Mouse (Mus musculus) limb, embryonic 11.5 days (tissue): ENCODE data around the gene Zfp429. TPM values are rescaled to one million over a fixed set of nuclear protein-coding genes. Genes with fewer than 3 reads are reported as not detected.
"Not testable (repeated sequence)": the region's sequence is repeated elsewhere in the genome, so short reads cannot be mapped to it uniquely, and the experiment has no call there.

Experiments used
- ATAC-seq: fragments of 200-750 bp; cut with Nextera tagmentation; 2 replicates; pipeline ENCODE4 v1.8.0; 2017; ENCODE audit warnings: low read depth; ENCODE audit not compliant: insufficient number of reproducible peaks, low FRiP score, low TSS enrichment
- DNase-seq: peaks from one replicate; pipeline ENCODE4 v3.0.0-alpha.2; 2015; ENCODE audit warnings: low spot score
- H3K27ac ChIP-seq: fragments of 300-500 bp; sonication (generic); replicated peaks from 2 replicates; pipeline ENCODE4 v1.5.1; 2014; ENCODE audit warnings: low read depth, mild to moderate bottlenecking, low read length
- H3K27me3 ChIP-seq: fragments of 300-500 bp; sonication (generic); 2 replicates; pipeline ENCODE4 v1.6.1; 2014; ENCODE audit warnings: mild to moderate bottlenecking, low read length, mixed read lengths; ENCODE audit not compliant: control insufficient read depth, insufficient read depth
- H3K36me3 ChIP-seq: fragments of 300-500 bp; sonication (generic); 2 replicates; pipeline ENCODE4 v1.6.1; 2014; ENCODE audit warnings: mild to moderate bottlenecking, low read length, moderate library complexity, mixed read lengths; ENCODE audit not compliant: control insufficient read depth, insufficient read depth
- H3K4me1 ChIP-seq: fragments of 300-500 bp; sonication (generic); 2 replicates; pipeline ENCODE4 v1.6.1; 2014; ENCODE audit warnings: low read length, mixed read lengths; ENCODE audit not compliant: control insufficient read depth, insufficient read depth
- H3K4me2 ChIP-seq: fragments of 300-500 bp; sonication (generic); 2 replicates; pipeline ENCODE4 v1.6.1; 2014; ENCODE audit warnings: low read depth, mild to moderate bottlenecking, moderate library complexity; ENCODE audit not compliant: severe bottlenecking
- H3K4me3 ChIP-seq: fragments of 300-500 bp; sonication (generic); 2 replicates; pipeline ENCODE4 v1.5.1; 2014; ENCODE audit warnings: low read depth, low read length
- H3K9ac ChIP-seq: fragments of 300-500 bp; sonication (generic); 2 replicates; pipeline ENCODE4 v1.6.1; 2014; ENCODE audit warnings: mild to moderate bottlenecking, low read length
- H3K9me3 ChIP-seq: fragments of 300-500 bp; sonication (generic); 2 replicates; pipeline ENCODE4 v1.6.1; 2016; ENCODE audit warnings: low read length; ENCODE audit not compliant: control insufficient read depth
- WGBS: fragments of 180-500 bp; shearing (Covaris S2); extraction: QIAGEN DNeasy Blood & Tissue Kit; methylation state at CpG from one replicate; pipeline ENCODE4 v1.1.7; 2014; 5-methylcytosine and 5-hydroxymethylcytosine counted together
- polyA plus RNA-seq: library from polyadenylated mRNA; unstranded; fragments of >200 nt; fragmentation: Nextera tagmentation; extraction: Ambion mirVana; gene quantifications from 2 replicates; pipeline ENCODE4 v1.2.1, GENCODE M21; 2014

Zfp429 gene
- 4.3 and 5.4 TPM in 2 replicates for polyA plus RNA-seq

- not testable (repeated sequence) for H3K27me3 ChIP-seq, H3K27ac ChIP-seq, H3K4me1 ChIP-seq, H3K9me3 ChIP-seq, H3K36me3 ChIP-seq
- H3K4me2 ChIP-seq: peak within 1 kb of the TSS; percentile 54
- WGBS: 4% methylated on average over 14 of the region's 16 CpGs
- H3K9ac ChIP-seq: 0 out of 2 replicates have a peak within 1 kb of the TSS, but pooled peaks have one; percentile 24
- peak; percentile 93 for ATAC-seq
- H3K4me3 ChIP-seq: peak within 1 kb of the TSS; percentile 47
- DNase-seq: peak; percentile 83
These were observed at the start of gene Zfp429 for GRCm38 (mm10) chr13:67399183-67399903. Zfp429 (minus strand) TSS chr13:67399819.

- H3K4me3 ChIP-seq, DNase-seq: not testable (repeated sequence)
- 90% methylated on average over 1 of the region's 3 CpGs for WGBS
These were observed 37.5 kb upstream of the Zfp429 start for GRCm38 (mm10) chr13:67437095-67437494.

GRCm38 (mm10) chr13:67428116-67428515 lies 28.5 kb upstream of the Zfp429 start:
- Histone ChIP-seq H3K9me3 (no peaks in the 10 kb centered on the region), H3K4me1 (no peaks in the 10 kb centered on the region), H3K4me2 (no peak overlapping the region), H3K36me3 (no peaks in the 10 kb centered on the region), H3K27me3 (no peaks in the 10 kb centered on the region), H3K4me3 (no peak overlapping the region), H3K27ac (no peak overlapping the region), H3K9ac (no peak overlapping the region)
- WGBS: 84% methylated on average over 3 of the region's 3 CpGs
- DNase-seq (no peak), ATAC-seq (no peak)

More at GRCm38 (mm10) chr13:67437095-67437494, 37.5 kb upstream of the Zfp429 start:
- H3K4me1 ChIP-seq, H3K9me3 ChIP-seq, H3K36me3 ChIP-seq, ATAC-seq, H3K27me3 ChIP-seq, H3K9ac ChIP-seq, H3K27ac ChIP-seq, H3K4me2 ChIP-seq: not testable (repeated sequence)

GRCm38 (mm10) chr13:67425699-67426098 lies 26.1 kb upstream of the Zfp429 start:
- not testable (repeated sequence) for H3K36me3 ChIP-seq, H3K4me2 ChIP-seq, H3K9ac ChIP-seq, H3K27ac ChIP-seq, H3K4me1 ChIP-seq, ATAC-seq, DNase-seq, H3K4me3 ChIP-seq, H3K27me3 ChIP-seq, H3K9me3 ChIP-seq

GRCm38 (mm10) chr13:67422532-67422931 lies 22.9 kb upstream of the Zfp429 start:
- not testable (repeated sequence) for H3K9me3 ChIP-seq, H3K4me3 ChIP-seq, H3K27me3 ChIP-seq, H3K4me2 ChIP-seq, H3K9ac ChIP-seq, DNase-seq, H3K36me3 ChIP-seq, H3K27ac ChIP-seq, H3K4me1 ChIP-seq, ATAC-seq
- WGBS: 92% methylated on average over 2 of the region's 2 CpGs

GRCm38 (mm10) chr13:67421207-67421857 lies 21.7 kb upstream of the Zfp429 start, which contains the start of gene Zfp459:
Zfp459 (minus strand) TSS chr13:67421418.
- peak within 1 kb of the TSS; percentile 74 for H3K4me2 ChIP-seq
- H3K9ac ChIP-seq: peak within 1 kb of the TSS; percentile 62
- WGBS: 2% methylated on average over 22 of the region's 22 CpGs
- no peaks in the 10 kb centered on the region for H3K27me3 ChIP-seq
- no peaks in the 10 kb centered on the region for H3K36me3 ChIP-seq
- no peak within 1 kb of the TSS for H3K27ac ChIP-seq
- DNase-seq (peak; percentile 72), ATAC-seq (peak; percentile 82)
- H3K4me3 ChIP-seq: peak within 1 kb of the TSS; percentile 48
- H3K9me3 ChIP-seq: no peaks in the 10 kb centered on the region
- no peaks in the 10 kb centered on the region for H3K4me1 ChIP-seq

GRCm38 (mm10) chr13:67420558-67421206 lies 21.1 kb upstream of the Zfp429 start:
- H3K9me3 ChIP-seq: no peaks in the 10 kb centered on the region
- DNase-seq (no peak), ATAC-seq (peak; percentile 33; the same call in 1 of the 2 replicates)
- H3K4me2 ChIP-seq: peak overlapping the region; percentile 74
- H3K4me1 ChIP-seq: no peaks in the 10 kb centered on the region
- H3K27me3 ChIP-seq: no peaks in the 10 kb centered on the region
- peak overlapping the region; percentile 62 for H3K9ac ChIP-seq
- no peak overlapping the region for H3K27ac ChIP-seq
- H3K36me3 ChIP-seq: no peaks in the 10 kb centered on the region
- peak overlapping the region; percentile 48 for H3K4me3 ChIP-seq
- WGBS: 33% methylated on average over 11 of the region's 11 CpGs

GRCm38 (mm10) chr13:67416811-67417210 lies 17.2 kb upstream of the Zfp429 start:
- H3K9ac ChIP-seq: no peak overlapping the region
- no peak overlapping the region for H3K4me3 ChIP-seq
- H3K4me2 ChIP-seq: no peak overlapping the region
- H3K27me3 ChIP-seq: no peaks in the 10 kb centered on the region
- no peaks in the 10 kb centered on the region for H3K9me3 ChIP-seq
- WGBS: 90% methylated on average over 3 of the region's 3 CpGs
- no peaks in the 10 kb centered on the region for H3K4me1 ChIP-seq
- H3K27ac ChIP-seq: no peak overlapping the region
- H3K36me3 ChIP-seq: no peaks in the 10 kb centered on the region
- ATAC-seq: no peak
- no peak for DNase-seq
